Mouse (Mus musculus) T-helper 1 cell (primary cell): ENCODE data around the gene Kdm4b.

Experiments used
- in situ Hi-C: fragments of 300-600 bp; cut with MboI, MseI; formaldehyde crosslinking; loops from one replicate; pipeline ENCODE4 v1.15.1; 2025; ENCODE audit warnings: high pct_unique_total_duplicates

The Kdm4b gene

DNA sequence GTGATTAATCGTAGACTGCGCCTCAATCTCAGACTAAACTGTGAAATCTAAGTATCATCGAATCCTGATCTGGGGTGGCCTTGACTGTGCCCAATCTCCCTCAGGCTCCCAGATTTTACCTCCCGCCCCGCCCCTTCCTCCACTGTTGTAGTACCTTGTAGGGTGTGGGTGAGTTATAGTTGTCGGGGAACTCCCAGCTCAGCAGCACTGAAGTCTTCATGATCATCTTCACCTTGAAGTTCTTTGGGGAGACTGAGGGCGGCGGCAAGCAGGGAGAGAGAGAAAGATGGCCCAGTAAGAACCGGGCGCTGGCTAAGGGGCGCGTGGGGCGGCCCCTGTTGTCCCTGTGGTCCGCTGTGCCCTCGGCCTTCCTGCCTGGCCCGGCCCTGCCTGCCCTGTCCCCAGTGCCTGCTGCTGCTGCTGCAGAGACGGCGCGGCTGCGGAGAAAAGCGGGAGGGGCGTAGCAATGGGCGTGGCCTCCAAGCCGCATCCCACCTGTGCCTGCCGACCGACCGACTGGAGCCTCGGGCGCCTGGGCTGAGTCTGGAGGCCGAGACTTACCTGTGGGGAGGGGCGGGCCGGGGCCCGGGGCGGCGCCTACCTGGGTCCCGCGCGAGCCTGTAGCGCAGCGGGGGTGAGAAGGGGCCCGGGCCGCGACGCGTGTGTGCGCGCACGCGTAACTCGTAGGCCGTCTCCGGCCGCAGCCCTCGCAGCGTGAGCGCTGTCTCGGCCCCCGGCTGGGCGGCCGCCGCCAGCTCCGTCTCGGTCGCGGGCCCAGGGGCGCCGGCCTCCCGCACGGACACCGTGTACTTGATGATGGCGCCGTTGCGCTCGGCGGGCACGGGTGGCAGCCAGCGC is 99.1 kb downstream of the Kdm4b start:
- in situ Hi-C loops: loop anchor here (5.0 kb wide), 1 partner anchor 127 kb away; the partner anchor contains the start of gene Gm20219

DNA sequence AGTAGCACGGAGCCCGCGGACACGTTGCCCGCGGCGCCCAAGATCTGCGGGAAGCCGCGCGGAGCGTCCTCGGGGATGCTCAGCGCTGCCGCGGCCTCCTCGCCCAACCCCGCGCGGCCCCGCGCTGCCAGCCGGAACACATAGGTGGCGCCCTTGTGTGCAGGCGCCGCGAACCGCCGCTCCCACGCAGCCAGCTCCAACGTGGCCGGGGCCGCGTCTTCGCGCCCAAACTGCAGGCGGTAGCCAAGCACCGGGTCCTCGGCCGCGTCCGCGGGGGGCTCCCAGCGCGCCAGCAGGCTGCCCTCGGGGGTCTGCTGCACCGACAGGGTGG is 99.7 kb downstream of the Kdm4b start:
- in situ Hi-C loops: no loop called here

DNA sequence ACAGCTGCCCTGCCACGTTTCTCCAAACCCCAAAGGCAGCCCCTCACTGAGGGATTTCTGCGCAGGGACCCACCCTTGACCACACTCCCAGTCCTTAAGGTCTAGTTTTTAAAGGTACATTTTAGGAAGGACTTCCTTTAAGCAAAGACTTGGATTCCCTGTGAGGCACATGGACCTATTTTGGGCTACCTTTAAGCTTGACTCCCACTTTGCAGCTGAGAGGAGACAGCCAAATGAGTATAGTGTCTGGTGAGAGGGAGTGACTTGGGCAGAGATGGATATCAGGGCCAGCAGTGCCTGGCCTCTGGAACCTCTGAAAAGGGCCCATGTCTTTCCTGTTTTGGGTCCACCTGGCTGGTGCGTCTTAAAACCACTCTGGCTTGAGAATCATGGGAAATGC is 100.1 kb downstream of the Kdm4b start:
- in situ Hi-C loops: no loop called here

GRCm38 (mm10) chr17:56427857-56428256 is 102.0 kb downstream of the Kdm4b start:
- in situ Hi-C loops: no loop called here

DNA sequence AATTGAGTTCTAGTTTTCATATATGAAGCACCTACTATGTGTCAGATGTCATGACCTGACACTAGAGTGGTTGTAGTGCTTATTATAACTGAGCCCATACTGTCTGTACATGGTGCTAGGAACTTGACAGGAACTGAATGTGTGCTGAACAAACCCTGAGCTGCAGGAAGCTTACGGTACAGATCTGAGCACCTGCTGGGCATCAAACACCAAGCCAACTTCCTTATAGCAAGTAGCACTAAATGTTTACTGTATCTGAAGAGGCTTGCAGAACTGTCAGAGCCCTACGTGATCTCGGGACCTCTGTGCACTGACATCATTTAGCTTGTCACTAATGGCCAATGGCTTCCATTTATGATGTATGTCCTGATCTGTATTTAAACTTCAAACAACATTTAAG is 105.7 kb downstream of the Kdm4b start:
- in situ Hi-C loops: no loop called here

DNA sequence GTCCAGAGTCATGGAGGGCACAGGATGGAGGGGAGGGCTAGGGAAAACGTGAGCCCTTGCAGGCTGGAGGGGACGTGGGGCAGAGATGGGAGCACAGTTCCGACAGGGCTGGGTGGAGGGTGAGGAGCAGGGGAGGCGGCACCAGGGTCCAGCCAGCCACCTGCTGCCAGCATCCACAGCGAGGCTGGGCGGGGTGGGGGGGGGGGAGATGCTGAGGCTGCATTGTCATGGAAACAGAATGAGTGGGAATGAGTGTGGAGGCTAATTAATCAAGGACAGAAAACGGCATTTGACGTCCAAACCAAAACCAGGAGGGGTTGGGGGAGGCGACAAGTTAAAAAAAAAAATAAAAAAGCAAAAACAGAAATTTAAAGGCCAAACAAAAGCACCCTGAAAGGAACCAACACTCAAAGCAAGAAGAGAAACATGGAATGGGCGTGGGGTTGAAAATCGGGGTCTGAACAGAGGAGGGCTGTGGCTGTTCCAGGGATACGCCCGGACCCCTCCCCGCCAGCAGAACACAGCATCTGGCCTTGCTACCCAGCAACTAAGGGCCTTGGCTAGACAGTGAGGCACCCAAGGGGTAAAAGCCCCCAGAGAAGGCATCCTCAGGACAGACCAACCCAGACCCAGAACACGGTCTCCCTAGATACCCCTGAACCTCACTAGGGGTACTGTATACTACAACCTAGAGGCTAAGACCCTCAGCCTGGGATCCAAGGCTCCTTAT is 114.0 kb downstream of the Kdm4b start:
- in situ Hi-C loops: no loop called here

DNA sequence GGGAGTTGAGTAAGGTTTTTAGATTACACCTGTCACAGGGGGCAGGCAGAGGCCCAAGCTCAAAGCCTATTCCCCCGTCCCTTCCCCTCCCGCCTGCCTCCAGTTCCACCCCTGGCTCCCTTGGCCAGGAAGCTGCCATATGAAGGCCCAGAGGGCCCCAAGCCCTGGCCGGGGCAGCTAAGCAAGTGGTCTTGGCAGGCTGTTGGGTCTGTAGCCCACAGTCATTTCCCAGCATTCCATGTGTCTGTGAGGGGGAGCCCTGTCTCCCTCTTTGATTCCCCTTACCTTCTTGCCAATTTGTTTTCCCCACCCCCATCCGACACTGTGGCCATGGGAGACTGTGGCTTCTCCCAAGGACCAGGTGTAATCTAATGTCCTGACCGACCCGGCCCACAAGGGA is 116.5 kb downstream of the Kdm4b start:
- in situ Hi-C loops: no loop called here

GRCm38 (mm10) chr17:56443341-56443795 is 117.5 kb downstream of the Kdm4b start:
- in situ Hi-C loops: no loop called here

DNA sequence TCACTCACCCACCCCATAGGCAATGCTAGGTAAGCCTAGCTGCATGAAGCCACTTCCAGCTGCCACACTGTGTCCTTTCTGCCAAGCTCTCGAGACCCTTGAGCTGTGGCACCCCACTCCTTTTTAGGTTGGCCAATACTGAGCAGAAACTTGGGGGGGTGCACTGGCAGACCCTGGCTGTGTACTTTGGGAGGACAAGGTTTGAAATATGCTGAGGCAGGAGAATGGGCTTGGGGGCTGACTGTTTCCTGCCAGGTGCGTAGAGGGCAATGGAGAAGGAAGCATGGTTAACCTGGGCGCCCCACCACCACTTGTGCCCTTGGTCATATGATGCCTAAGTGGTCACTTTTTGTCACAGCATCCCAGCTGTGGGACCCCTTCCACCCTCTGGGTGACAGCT is 118.9 kb downstream of the Kdm4b start:
- in situ Hi-C loops: no loop called here

- in situ Hi-C loops: no loop called here
Observed at GRCm38 (mm10) chr17:56445397-56445796, 119.5 kb downstream of the Kdm4b start.

DNA sequence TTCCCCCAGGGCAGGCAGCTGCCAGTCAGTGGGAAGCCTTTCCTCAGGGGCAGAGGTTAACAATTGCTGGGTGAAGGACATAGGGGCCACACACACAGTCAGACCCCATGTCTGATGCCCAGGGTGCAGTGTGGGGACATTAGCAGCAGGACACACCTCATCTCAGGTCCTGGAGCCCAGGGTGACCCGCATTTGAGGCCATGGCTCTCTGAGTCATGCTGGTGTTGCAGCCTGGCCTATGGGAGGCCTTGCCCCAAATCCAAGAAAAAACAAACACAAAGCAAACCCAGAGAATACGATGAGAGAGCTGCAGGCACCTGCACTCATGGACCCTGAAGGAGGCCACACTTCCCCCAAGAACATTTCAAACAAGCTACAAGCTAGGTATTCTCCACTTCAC is 121.9 kb downstream of the Kdm4b start:
- in situ Hi-C loops: no loop called here
